Mouse (Mus musculus) fat pad, adult 2 months (tissue): ENCODE data around the gene Tmem213.

Experiments
- DNase-seq: peaks from one replicate; pipeline ENCODE4 v3.0.0-alpha.2; 2011; ENCODE audit warnings: low read depth, low spot score; ENCODE audit errors: extremely low read depth

Tmem213 gene

DNA sequence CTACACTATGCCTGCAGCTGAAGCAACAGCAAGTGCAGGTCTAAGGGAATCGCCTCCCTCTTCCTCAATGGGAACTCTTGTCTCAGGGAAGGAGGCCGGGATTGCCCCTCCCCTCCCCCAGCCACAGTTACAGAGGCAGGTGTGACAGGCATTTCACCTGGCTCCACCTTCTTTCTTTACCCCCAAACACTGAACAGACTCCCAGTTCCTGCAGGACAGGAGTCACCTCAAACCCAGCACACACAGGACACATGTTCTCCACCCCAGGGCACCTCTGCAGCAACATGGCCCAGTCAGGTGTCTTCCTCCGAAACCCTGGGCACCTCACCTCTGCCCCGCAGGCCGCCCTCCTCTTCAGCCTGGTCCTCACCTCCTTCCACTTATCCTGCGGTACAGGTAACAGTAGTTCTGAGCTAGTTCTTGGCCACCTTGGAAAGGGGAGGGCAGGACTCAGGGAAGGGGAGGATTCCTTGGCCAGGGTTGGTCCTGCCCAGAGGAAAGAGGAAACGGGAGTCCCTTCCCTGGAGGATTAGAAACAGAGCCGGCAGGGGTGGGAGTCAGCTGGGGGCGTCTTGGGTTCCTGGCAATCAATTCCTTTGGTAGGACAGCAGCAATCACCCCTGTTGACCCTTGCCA is at the start of gene Tmem213:
Tmem213 (plus strand) TSS at position 96 of the 636 bp plus-strand sequence.
- no peak for DNase-seq

DNA sequence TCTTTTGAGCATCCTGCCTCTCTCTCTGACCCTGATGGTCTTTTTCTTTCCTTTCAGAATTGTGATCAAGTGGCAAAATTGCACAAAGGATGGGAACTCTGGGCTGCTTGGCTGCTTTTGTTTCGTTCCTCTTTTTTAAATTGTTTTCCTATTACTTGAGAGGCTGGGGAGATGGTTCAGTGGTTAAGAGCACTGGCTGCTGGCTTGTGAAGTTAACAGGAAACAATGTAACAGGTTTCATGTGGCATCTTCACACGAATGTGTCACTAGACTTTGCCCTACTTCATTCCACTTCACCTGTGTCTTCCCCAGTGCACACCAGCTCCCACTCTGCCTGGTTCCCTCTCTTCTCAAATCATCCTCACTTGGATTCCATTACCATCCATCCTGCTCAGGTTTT is 44.4 kb upstream of the Tmem213 start:
- DNase-seq, result no peak

DNA sequence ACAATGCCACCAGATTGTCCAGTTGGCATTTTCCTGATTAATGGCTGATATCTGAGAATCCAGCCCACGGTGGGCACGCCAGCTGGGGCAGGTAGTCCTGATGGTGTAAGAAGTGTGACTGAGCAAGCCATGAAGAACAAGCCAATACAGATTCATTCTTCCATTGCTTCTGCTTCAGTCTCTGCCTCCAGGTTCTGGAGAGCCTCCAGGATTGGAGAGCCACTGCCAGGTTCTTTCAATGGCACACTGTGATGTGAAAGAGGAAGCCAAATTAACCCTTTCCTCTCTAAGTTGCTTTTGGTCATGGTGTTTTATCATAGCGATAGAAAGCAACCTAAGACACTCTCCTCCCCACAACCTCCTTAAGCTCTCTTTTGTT is 43.9 kb upstream of the Tmem213 start:
- DNase-seq, result no peak

DNA sequence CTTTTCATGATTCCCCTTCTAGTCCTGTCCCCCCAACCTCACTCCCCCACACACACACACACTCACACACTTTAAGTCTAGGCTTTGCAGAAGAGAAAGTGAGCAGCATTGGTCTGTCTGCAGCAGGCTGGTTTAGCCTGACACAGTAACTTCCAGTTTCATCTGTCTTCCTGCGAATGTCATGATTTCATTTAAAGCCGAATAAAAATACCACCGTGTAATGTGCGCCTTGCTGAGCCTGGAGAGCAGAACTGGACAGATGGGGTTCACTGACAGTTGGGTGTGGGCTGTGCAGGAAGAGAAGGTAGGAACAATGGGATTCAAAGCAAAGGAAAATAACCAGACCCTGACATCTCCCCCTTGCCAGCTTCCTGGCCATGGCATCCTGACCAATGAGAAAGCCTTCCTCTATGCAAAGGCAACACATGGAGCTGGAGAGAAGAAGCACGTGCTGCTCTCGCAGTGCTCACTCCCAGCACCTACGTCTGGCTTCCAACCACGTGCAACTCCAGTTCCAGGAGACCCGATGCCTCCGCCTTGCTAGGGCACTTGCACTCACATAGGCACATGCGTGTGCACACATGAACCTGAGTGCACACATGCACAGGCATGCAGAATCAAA is 43.4 kb upstream of the Tmem213 start:
- no peak for DNase-seq

DNA sequence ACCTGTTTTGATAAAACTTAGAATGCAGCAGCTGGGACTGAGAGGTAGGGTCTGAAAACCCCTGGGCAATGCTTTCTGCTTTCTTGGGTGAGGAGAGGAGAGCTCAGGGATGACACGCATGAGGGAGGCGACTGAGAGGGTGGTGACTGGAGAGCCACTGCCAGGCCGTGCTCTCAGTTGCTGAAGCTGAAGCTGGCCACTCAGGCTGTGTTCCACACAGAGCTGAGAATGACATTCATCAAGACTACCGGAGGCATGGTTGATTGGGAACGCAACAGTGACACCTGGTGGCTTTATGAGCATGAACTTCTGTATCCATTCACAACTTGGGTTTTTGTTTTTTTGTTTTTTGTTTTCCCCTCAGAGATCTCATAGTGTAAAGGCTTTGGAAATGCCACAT is 42.8 kb upstream of the Tmem213 start:
- DNase-seq, result no peak

DNA sequence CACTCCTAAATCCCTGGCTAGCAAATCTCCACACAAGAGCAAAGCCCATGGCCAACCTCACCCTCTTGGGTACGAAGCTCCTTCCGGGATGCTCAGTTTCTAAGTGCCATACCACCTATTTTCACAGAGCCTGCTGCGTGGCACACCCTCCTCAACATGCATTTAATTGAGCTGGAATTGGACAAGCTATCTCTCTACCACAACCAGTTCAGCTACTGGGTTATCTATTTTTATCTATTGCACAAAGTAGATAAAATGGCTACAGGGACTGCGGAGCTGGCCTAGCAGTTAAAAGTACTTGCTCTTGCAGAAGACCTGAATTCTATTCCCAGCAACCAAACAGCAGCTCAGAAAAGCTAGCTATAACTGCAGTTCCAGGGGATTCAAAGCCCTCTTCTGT is 37.8 kb upstream of the Tmem213 start:
- DNase-seq, result no peak

DNA sequence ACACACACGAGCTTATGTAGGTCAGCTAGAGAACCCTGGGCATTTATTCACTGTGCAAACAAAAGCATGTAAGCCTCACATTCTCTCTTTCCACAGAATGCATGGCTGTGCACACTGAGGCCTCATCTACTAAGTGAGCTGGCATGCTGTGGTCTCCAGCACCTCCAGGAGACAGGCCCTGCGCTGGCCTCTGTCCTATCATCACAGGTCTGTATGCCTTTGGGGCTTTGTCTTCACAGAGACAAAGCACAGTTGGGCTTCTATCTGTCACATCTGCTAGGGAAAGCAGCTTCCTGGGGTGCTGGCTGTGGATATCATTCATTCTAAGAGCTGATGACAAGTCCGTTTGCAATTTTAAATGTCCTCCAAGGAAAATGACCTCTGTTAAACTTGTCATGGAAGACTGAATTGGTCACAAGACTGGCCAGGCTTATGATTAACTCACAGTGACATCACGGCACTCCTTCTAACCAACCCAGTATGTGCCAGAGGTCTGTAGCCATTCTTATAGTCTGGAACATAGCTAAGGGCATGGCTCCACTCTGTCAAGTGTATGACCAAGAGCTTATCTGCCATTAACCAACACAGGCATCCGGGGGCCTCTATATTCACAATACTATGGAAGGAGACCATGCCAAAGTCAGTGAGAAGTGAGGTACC is 36.8 kb upstream of the Tmem213 start:
- DNase-seq, result no peak

DNA sequence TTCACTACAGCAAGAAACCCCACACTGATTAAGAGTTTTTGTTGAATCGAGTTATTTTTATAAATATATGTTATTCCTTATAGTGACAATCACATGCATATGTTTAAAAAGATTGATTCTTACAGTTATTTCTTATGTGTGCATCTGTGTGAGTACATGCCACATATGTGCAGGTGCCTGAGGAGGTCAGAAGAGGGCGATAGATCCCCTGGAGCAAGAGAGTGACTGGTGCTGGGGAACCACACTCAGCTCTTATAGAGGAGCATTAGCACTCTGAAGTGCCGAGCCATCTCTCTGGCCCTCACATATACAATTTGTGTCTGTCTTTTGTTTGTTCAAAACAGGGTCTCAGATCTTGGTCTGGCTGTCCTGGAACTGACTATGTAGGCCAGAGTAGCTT is 35.5 kb upstream of the Tmem213 start:
- DNase-seq, result no peak

DNA sequence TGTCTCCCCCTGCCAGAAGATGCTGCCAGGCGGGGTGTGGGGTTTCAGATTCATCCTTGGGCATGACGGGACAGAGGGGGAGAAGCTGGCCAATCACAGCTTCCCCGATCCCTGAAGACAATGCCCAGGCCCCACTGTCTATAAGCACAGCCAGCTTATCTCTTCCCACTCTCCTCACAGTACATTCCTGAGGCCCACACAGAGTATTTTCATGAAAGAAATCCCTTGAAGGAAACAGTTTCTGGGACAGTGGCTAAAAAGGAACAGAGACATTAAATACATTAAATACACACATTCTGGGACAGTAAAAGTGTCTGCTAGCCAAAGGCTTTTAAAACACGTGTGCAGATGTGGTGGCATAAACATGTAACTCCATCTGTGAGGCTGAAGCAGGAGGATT is 28.7 kb upstream of the Tmem213 start:
- DNase-seq, result no peak

DNA sequence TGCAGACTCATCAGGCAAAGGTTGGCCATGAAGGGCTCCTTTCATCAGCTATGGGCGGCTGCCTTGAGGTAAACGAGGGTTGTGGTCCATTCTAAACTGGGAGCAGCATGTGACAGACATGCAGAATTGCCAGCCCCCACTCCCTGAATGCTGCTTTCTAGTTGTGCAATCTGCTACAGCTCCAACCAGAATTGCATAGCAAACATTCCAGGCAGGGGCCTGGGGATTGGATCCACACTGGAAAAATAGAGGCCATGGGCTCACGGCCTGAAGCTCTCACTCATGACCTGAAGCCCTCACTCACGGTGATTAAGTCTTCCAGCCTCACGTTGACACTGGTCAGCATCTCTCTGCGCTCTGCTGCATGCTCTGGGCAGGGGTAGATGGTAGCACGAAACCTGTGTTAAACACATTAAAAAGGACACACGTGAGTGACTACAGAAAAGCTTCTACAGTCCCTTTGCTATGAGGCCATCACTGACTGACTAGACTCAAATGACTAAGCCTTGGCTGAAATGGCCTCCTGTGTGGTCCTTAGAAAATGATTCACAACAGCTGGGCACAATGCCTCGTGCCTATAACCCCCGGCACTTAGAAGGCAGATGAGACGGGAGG is 27.2 kb upstream of the Tmem213 start:
- no peak for DNase-seq

DNA sequence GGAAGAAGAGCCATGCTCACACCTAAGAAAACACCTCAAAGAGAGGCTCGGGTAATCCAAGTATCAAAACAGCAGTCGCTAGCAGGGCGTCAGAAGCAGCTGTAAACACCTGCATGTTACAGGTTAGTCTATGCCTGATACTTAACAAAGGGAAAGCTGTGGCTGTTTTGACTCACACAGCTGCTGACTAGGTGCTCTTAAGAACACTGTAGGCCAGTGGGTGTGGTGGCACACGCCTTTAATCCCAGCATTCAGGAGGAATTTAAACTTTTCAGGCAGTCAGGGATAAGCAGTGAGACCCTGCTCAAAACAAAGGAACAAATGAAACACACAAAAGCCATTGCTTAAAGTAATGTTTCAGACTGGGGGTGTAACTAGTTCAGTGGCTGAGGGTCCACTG is 25.9 kb upstream of the Tmem213 start:
- DNase-seq, result no peak

DNA sequence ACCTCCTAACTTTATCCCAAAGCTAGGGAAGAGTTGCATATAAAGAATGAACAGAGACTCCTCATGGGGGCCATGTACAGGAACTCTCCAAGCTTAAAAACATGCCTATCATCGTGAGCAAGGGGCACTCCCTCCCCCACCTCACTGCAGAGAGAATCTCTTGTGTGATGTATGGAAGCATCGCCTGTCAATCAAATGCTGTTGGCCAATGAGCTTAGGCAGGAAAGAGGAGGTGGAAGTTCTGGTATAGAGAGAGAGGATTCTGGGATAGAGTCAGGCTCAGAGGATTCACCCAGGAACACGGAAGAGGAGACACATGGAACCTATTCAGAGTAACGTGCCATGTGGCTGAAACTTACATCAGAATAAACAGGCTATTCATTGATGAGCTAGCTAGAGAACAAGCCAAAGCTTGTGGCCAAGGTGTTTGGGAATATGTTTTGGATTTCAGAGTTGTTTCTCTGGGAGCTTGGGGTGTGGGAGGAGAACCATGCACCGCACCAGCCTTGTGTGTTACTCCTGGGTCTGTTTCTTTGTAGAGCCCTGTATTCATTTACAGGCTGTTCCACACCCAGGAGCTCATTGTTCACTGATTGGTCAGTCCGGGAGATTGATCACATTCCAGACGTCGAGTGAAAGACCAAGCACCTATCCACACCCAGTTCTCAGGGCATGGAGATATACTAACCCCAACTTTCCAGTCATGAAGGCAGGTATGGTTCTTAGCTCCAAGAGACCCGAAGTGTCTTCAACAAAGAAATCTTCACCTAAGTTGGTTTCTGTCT is 21.6 kb upstream of the Tmem213 start:
- DNase-seq, result no peak

DNA sequence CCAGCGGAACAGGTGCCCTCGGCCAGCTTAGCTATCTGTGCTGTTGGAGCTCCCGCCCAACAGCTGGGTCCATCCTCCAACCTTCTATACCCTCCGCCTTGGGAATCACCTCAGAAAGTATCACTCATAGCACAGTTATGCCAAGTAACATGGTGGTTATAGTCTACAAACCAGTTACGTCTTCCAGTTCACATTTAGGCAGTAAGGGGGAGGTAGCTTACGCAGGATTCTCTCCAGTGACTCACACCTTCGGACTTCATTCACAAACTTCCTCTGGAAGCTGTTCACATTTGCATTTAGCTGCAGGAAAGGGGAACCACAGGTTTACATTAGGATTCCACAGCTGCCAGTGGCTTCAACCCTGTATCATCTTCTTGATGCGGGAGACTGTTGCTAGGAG is 16.5 kb upstream of the Tmem213 start:
- no peak for DNase-seq

DNA sequence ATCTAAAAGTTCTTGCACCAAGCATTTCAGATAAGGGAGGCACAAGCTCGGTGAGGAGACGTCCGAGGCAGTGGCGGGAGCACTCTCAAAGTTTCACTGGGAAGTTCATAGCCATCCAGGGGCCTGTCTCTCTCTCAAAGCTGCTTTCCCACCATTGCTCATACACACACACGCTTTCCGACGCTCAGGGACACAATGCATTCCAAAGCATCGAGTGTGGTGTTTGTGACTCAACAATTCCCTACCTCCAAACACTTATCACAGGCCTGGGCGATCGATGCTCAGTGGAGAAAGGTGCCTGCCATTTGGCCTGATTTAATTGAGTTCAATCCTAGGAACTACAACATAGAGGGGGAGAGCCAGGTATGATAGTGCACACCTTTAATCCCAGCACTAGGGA is 14.4 kb upstream of the Tmem213 start:
- no peak for DNase-seq

DNA sequence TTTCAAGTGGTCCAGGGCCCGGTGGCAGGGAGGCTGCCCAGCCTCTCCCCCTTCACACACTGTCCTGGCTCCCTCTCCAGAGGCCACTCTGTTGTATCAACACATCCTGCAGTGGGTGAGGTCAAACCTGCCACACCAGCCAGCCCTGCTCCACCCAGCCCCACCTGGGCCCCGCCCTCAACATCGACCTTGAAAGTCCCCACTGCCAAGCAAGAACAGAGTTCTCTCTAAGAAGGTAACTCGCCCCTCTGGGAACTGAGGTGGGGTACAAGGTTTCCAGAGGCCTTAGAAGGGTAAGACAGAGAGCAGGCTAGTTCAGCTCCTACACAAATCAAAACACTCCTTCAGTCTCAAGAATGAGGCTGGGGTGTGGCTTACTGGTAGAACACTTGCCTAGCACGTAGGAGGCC is 12.1 kb upstream of the Tmem213 start:
- no peak for DNase-seq

DNA sequence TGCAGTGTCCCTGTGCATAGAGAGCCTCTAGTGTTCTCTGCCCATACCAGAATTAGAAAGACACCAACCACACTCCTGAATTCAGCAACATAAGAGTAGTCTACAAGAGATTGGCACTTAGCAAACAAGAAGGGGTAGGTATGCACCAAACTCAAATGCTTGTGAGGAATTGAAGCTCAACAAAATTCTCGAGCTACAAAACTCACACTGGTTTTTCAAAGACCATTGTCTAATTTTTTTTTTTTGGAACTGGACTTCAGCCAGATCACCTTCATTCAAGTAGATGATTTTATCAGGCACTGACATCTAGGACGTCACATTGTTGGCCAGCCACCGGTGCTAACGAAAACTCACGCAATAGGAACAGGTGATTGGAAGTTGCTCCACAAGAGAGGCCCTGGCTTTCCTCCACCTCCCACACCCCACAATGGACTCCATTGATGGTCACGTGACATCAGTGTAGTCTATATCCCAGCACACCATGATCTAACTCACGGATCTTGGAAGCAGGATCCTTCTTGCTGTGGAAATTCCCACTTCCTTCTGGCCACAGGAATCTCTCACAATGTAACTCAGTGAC is 6.7 kb upstream of the Tmem213 start:
- DNase-seq, result no peak

DNA sequence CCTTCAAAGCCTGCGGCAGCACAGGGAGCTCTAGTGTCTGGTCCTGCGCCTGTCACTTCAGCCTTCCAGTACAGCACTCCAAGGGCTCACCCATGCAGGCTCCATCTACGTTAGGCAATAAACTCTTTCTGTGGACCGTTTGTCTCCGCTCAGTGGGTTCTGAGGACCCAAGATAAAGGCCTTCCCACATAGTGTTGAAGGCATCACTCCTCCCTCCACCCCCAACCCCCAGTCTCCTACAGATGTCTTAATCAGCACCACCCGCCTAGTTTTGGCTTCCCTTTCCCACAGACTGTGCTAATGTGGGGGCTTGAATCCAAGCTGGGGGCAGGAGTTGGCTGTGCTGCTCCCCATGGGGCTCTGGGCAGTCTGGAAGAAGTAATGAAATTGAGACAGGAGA is 5.3 kb upstream of the Tmem213 start:
- DNase-seq, result no peak

DNA sequence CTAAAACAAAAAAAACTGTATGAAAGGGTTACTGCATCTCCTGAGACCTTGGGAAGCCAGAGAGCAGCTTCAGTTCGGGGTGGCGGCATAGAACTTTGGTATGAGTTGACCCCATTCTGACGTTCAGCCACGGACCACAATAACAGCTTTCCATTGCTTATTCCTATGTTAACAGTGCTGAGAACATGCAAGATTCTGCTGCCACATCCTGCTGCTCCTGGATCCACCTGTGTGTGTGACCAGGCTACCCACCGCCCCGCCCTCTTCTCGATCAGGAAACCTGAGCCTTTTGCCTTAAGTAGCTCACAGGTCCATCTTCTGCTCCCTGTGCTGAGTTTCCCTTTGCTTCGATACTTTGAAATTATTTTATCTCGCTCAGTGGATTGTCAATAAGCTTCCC is 3.1 kb upstream of the Tmem213 start:
- no peak for DNase-seq

DNA sequence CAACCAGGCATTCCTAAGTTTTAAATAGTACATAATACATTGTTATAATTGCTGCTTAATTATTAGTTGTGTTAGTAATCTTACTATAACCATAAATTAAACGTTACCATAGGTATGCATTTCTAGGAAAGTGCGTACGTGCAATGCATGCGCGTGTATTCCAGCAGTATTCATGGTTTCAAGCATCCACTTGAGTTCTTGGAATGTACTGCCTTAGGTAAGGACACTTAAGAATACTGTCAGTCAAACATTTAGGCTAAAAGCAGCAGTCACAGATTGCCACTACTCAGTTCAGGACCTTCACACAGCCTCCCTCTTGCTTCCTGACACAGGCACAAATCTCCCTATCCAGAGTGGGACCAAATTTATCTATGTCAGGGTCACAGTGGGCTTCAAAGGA is 606 bp upstream of the Tmem213 start:
- no peak for DNase-seq

DNA sequence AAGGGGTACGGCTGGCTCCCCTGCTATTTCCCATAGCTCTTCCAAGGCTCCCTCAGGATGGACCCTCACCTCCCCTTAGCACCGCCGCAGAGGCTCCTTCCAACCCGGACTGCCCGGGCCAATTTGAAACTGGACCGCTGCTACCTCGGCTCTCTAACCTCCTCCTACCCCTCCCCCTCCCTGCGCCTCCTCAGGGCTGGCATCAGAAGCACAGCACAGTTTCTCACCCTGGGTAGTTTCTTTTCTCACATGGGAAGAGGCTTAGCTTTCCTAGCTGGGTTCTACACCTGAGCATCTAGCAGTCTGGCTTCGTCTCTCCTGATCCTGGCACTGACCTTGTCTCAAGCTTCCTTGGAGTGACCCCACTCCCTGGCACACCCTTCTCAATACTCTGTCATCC is 816 bp downstream of the Tmem213 start:
- DNase-seq, result no peak

DNA sequence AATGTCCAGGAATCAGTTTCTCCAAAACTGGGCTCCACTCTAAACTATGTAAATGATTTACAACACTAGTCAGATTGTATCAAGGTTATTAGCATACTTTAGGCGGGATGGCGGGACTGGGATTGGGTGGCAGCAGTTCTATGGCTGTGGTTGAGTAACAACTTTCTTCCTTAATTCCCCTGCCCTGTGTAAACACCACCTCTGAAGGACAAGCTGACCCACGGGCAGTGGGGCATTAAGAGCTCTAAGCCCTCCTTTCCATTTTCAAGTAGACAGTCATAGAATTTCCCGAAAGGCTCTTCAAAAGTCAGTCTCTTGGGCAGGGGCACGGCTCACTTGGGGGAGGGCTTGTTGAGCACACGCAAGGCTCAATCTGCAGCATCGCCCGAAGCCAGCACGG is 1.8 kb downstream of the Tmem213 start:
- DNase-seq, result no peak
